Mouse (Mus musculus): Measurements from ENCODE around the gene Egln3. TPM values are rescaled to one million over a fixed set of nuclear protein-coding genes. Genes with fewer than 3 reads are reported as not detected.

Gene Egln3
- polyA plus RNA-seq (2017; shearing (Covaris generic)) = 8.5 TPM

DNA sequence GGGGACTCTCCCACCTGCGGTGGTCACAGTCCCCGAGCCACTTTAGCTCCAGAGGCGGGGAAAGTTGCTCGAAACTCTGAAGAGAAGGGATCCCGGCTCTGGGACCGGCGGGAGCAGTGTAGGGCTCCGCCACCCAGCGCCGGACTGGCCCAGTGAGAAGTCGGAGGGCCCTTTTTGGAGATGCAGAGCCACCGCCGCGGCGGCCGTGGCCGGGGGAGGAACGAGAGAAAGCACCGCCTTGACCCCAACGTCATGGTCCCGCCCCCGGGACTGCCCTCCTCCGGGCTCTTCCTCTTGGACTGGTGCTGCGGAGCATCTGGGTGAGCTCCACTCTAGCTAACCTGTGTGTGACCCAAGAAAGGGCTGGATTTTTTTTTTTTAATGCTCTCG, at the start of gene Egln3:
Egln3 (minus strand) TSS at position 205 of the 390 bp plus-strand sequence.

Data from effector memory CD4-positive, alpha-beta T cell, adult 5 months (primary cell).